Mouse (Mus musculus) heart, embryonic 12.5 days (tissue): ENCODE data around the gene Lrrc56. TPM values are rescaled to one million over a fixed set of nuclear protein-coding genes. Genes with fewer than 3 reads are reported as not detected.

Experiments
- ATAC-seq: fragments of 200-750 bp; cut with Nextera tagmentation; 2 replicates; pipeline ENCODE4 v1.8.0; 2017; ENCODE audit warnings: moderate TSS enrichment, moderate library complexity; ENCODE audit not compliant: insufficient number of reproducible peaks, low FRiP score
- H3K27ac ChIP-seq: fragments of 300-500 bp; sonication (generic); 2 replicates; pipeline ENCODE4 v1.5.1; 2016; ENCODE audit warnings: mild to moderate bottlenecking, moderate library complexity; ENCODE audit not compliant: poor library complexity, severe bottlenecking
- H3K27me3 ChIP-seq: fragments of 300-500 bp; sonication (generic); replicated peaks from 2 replicates; pipeline ENCODE4 v1.6.1; 2016; ENCODE audit warnings: mild to moderate bottlenecking, moderate library complexity
- H3K36me3 ChIP-seq: fragments of 300-500 bp; sonication (generic); 2 replicates; pipeline ENCODE4 v1.6.1; 2016; ENCODE audit warnings: mild to moderate bottlenecking, moderate library complexity
- H3K4me1 ChIP-seq: fragments of 300-500 bp; sonication (generic); replicated peaks from 2 replicates; pipeline ENCODE4 v1.6.1; 2016; ENCODE audit warnings: mild to moderate bottlenecking
- H3K4me2 ChIP-seq: fragments of 300-500 bp; sonication (generic); 2 replicates; pipeline ENCODE4 v1.6.1; 2016; ENCODE audit warnings: mild to moderate bottlenecking, moderate library complexity
- H3K4me3 ChIP-seq: fragments of 300-500 bp; sonication (generic); 2 replicates; pipeline ENCODE4 v1.5.1; 2016; ENCODE audit warnings: mild to moderate bottlenecking
- H3K9ac ChIP-seq: fragments of 300-500 bp; sonication (generic); 2 replicates; pipeline ENCODE4 v1.6.1; 2016; ENCODE audit warnings: mild to moderate bottlenecking, moderate library complexity
- H3K9me3 ChIP-seq: fragments of 300-500 bp; sonication (generic); replicated peaks from 2 replicates; pipeline ENCODE4 v1.6.1; 2016; ENCODE audit warnings: mild to moderate bottlenecking, moderate library complexity
- WGBS: fragments of 180-500 bp; shearing (Covaris S2); methylation state at CpG from one replicate; pipeline ENCODE4 v1.1.7; 2016; 5-methylcytosine and 5-hydroxymethylcytosine counted together
- polyA plus RNA-seq: library from polyadenylated mRNA; unstranded; fragments of >200 nt; fragmentation: Nextera tagmentation; extraction: Ambion mirVana; gene quantifications from 2 replicates; pipeline ENCODE4 v1.2.1, GENCODE M21; 2016

The Lrrc56 gene
- 2.5 and 3.5 TPM in 2 replicates for polyA plus RNA-seq

DNA sequence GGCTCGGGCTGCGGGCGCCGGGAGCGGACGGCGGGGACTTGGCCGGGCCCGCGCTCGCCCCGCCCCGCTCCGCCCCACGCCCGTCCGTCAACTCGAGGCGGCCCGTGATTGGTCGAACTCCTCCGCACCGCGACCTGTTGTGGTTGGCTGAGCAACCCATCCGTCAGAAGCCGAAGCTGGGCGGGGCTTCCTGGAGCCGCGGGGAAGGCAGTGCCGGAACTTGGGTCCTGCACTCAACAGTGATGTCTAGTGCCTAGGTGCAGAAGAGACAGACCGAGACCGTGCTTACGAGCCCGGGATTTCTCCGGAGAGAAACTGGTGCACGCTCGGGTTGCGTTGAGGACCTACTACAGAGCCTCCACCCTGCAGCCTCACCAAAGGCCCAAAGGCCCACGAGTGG is at the start of gene Lrrc56, which contains the start of gene Hras:
TSS of gene Lrrc56 (plus strand) at position 210 of the 400 bp plus-strand sequence.
TSS of gene Hras (minus strand) at position 58 of the 400 bp plus-strand sequence.
- H3K9me3 ChIP-seq = no peaks in the 10 kb centered on the region
- peak; percentile 97 for ATAC-seq
- peak within 1 kb of the TSS; percentile 78 for H3K27ac ChIP-seq
- H3K4me2 ChIP-seq = peak within 1 kb of the TSS; percentile 93
- H3K27me3 ChIP-seq = no peaks in the 10 kb centered on the region
- H3K4me3 ChIP-seq = peak within 1 kb of the TSS; percentile 89
- 0% methylated on average over 29 of the region's 39 CpGs for WGBS
- H3K9ac ChIP-seq = peak within 1 kb of the TSS; percentile 98
- peaks cover 34% of the 10 kb centered on the region for H3K36me3 ChIP-seq
- H3K4me1 ChIP-seq = peaks cover 34% of the 10 kb centered on the region

DNA sequence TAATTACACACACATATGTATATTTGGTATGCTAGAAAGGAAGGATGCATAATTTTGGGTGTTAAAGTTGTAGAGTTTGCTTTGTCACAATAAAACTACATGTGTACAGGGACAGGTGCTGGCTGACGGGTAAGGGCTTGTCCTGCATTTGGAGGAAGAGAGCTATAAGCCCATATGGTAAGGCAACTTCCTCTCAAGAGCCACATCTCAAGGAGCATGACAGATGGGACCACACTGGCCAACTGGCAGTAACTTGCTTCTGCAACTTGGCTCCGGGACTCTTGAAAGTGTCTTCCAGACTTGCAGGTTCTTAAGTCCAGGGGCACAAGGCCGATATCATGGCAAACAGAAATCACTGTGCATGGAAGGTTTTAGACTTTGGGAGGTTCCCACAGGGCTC is 49.3 kb upstream of the Lrrc56 start:
- no peak overlapping the region for H3K27ac ChIP-seq
- H3K4me1 ChIP-seq = 0 out of 2 replicates have a peak, but pooled peaks cover 15% of the 10 kb centered on the region
- no peak overlapping the region for H3K9ac ChIP-seq
- H3K9me3 ChIP-seq = no peaks in the 10 kb centered on the region
- peaks cover 64% of the 10 kb centered on the region for H3K36me3 ChIP-seq
- WGBS = 91% methylated on average over 3 of the region's 3 CpGs
- no peak overlapping the region for H3K4me3 ChIP-seq
- no peaks in the 10 kb centered on the region for H3K27me3 ChIP-seq
- ATAC-seq = no peak
- H3K4me2 ChIP-seq = no peak overlapping the region

DNA sequence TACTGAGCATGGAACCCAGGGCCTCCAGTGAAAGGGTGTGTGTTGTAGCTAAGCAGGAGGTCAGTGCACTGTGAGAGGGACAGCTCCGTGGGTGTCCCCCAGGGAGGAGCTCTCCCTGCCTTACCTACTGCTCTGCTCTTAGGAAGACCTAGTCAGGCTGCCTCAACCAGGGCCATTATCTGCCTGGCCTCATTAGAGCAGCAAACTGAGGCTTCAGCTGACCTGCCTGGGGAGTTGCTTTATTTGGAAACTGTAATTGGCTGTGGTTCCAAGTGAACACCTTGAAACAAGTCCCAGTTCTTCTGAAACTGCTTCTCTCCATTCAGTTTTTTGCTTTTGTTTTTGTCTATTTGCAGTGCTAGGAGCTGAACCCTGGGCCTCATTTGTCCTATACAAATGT is 48.6 kb upstream of the Lrrc56 start:
- Histone ChIP-seq H3K4me2 (no peak overlapping the region), H3K27me3 (no peaks in the 10 kb centered on the region), H3K9me3 (no peaks in the 10 kb centered on the region), H3K36me3 (peaks cover 56% of the 10 kb centered on the region), H3K27ac (no peak overlapping the region), H3K4me1 (0 out of 2 replicates have a peak, but pooled peaks cover 15% of the 10 kb centered on the region), H3K9ac (no peak overlapping the region), H3K4me3 (no peak overlapping the region)
- 0 out of 2 replicates have a peak, but pooled peaks have one; percentile 10 for ATAC-seq
- WGBS = 58% methylated on average over 1 of the region's 1 CpGs

DNA sequence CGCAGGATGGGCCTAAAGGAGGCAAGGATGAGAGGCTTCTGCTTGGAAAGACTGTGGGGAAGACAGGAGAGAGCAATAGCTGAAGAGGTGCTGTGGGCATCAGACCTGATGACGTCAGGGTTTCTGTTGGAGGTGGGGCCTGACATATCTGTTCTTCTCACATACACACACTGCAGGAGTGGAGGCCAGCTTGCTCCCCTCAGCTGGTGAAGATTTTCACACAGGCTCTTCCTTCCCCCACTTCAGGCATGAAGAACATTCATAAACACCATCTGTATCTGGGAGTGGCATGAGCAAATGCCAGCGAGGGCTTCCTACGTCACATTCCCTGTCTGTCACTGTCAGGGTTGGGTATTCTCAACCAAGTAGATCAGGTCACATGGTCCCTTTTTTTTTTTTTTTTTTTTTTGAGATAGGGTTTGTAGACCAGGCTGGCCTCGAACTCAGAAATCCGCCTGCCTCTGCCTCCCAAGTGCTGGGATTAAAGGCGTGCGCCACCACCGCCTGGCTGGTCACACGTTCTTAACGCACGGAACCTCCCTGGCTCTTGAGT is 47.8 kb upstream of the Lrrc56 start:
- H3K4me1 ChIP-seq = 0 out of 2 replicates have a peak, but pooled peaks cover 15% of the 10 kb centered on the region
- ATAC-seq = peak; percentile 87
- peaks cover 63% of the 10 kb centered on the region for H3K36me3 ChIP-seq
- H3K4me2 ChIP-seq = no peak overlapping the region
- H3K9me3 ChIP-seq = no peaks in the 10 kb centered on the region
- H3K27ac ChIP-seq = no peak overlapping the region
- H3K9ac ChIP-seq = no peak overlapping the region
- 87% methylated on average over 12 of the region's 12 CpGs for WGBS
- H3K27me3 ChIP-seq = no peaks in the 10 kb centered on the region
- H3K4me3 ChIP-seq = no peak overlapping the region

DNA sequence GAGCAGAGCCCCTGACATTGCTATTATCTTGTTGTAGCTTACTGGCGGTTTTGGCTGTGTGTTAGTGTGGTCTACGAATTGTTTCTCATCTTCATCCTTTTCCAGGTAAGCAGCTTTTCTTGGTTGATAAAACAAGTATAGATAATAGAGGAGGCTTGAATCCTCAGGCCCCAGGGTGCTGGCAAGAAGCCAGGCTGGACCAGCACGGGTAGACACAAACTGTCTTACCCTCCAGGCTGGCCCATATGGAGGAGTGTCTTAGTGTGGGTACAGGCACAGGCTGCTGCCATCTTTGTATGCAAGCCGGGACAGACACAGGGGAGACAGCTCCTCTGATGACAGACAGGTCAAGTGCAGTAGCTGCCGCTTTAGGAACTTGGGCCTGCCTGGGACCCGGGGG is 46.9 kb upstream of the Lrrc56 start:
- 65% methylated on average over 6 of the region's 6 CpGs for WGBS
- H3K36me3 ChIP-seq = peaks cover 71% of the 10 kb centered on the region
- H3K4me3 ChIP-seq = no peak overlapping the region
- H3K9me3 ChIP-seq = no peaks in the 10 kb centered on the region
- no peak for ATAC-seq
- H3K27ac ChIP-seq = no peak overlapping the region
- no peaks in the 10 kb centered on the region for H3K27me3 ChIP-seq
- H3K4me1 ChIP-seq = 0 out of 2 replicates have a peak, but pooled peaks cover 15% of the 10 kb centered on the region
- H3K4me2 ChIP-seq = no peak overlapping the region
- no peak overlapping the region for H3K9ac ChIP-seq

DNA sequence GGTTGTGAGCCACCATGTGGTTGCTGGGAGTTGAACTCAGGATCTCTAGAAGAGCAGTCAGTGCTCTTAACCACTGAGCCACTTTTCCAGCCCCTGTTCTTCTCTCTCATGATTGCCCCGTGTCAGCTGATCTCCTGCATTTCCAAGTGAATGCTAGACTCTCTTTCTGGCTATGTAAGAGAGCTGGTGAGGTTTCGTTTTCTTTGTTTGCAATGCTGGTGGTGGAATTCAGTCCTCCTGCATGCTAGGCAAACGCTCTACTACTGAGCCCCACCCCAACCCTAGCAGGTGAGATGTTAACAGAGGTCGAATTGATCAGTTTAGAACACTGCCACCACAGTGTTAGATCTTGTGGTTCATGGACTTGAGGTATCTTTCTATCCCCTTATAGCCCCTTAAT is 45.3 kb upstream of the Lrrc56 start:
- ATAC-seq = no peak
- H3K4me1 ChIP-seq = 0 out of 2 replicates have a peak, but pooled peaks cover 10% of the 10 kb centered on the region
- H3K4me3 ChIP-seq = no peak overlapping the region
- 77% methylated on average over 4 of the region's 4 CpGs for WGBS
- peaks cover 71% of the 10 kb centered on the region for H3K36me3 ChIP-seq
- no peak overlapping the region for H3K4me2 ChIP-seq
- no peak overlapping the region for H3K27ac ChIP-seq
- H3K9me3 ChIP-seq = no peaks in the 10 kb centered on the region
- no peaks in the 10 kb centered on the region for H3K27me3 ChIP-seq
- no peak overlapping the region for H3K9ac ChIP-seq

DNA sequence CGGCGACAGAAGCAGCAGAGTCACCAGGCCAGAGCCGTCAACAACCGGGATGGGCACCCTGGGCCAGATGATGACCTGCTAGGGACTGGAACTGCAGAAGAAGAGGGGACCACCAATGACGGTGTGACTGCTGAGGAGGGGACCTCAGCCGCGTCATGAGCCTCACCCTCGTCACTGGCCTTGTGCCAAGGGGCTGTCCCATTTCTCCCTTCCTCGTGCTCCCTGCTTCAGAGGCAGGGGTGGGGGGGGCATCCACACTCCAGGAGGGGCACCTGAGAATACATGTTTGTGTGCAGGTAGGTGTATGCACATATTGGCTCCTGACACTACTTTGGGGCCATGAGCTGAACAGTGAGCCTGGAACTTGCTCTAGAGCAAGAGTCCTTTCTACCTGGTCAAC is 38.6 kb upstream of the Lrrc56 start:
- Histone ChIP-seq H3K9ac (no peak overlapping the region), H3K9me3 (peaks cover 3% of the 10 kb centered on the region; the same call in 1 of the 2 replicates), H3K27ac (no peak overlapping the region), H3K36me3 (peaks cover 72% of the 10 kb centered on the region), H3K4me2 (no peak overlapping the region), H3K4me1 (no peaks in the 10 kb centered on the region), H3K4me3 (no peak overlapping the region), H3K27me3 (no peaks in the 10 kb centered on the region)
- 92% methylated on average over 9 of the region's 9 CpGs for WGBS
- 0 out of 2 replicates have a peak, but pooled peaks have one; percentile 45 for ATAC-seq

DNA sequence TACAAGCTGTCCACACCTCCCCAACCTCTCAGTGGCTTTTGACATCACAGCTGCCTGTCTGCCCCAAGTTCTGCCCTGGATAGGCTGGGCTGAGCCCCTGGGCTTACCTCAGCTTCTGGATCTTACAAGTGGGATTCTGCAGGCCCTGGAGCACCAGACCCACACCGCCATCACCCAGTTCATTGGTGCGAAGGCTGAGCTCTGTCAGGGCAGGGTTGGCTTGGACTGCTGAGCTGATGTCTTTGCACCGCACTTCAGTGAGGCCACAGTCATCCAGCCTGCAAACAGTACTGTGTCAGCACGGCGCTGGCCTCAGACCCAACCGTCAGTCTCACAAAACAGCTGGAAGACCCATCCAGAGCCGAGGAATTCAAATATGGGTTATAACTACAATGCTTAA is 29.6 kb upstream of the Lrrc56 start:
- H3K4me1 ChIP-seq = peaks cover 23% of the 10 kb centered on the region
- H3K9me3 ChIP-seq = no peaks in the 10 kb centered on the region
- no peak overlapping the region for H3K9ac ChIP-seq
- H3K36me3 ChIP-seq = peaks cover 62% of the 10 kb centered on the region
- no peak for ATAC-seq
- 89% methylated on average over 7 of the region's 7 CpGs for WGBS
- H3K4me3 ChIP-seq = no peak overlapping the region
- no peaks in the 10 kb centered on the region for H3K27me3 ChIP-seq
- H3K27ac ChIP-seq = no peak overlapping the region
- no peak overlapping the region for H3K4me2 ChIP-seq

DNA sequence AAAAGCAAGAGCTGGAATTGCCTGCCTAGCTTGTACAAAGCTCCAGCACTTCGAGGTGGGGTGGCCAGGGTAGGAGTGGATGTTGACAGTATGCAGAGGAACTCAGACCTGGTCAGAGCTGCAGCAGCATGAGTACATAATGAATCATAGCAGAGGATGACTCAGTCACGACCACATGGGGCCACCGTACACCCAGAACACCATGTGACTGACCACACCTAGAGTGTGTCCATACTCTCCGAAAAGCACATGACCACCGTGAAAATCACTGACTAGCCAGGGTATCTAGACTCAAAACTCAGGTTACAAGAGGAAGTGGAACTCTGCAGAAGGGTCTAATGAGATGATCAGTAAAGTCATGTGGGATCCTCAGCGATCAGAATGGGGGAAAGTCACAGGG is 29.1 kb upstream of the Lrrc56 start:
- no peak overlapping the region for H3K27ac ChIP-seq

DNA sequence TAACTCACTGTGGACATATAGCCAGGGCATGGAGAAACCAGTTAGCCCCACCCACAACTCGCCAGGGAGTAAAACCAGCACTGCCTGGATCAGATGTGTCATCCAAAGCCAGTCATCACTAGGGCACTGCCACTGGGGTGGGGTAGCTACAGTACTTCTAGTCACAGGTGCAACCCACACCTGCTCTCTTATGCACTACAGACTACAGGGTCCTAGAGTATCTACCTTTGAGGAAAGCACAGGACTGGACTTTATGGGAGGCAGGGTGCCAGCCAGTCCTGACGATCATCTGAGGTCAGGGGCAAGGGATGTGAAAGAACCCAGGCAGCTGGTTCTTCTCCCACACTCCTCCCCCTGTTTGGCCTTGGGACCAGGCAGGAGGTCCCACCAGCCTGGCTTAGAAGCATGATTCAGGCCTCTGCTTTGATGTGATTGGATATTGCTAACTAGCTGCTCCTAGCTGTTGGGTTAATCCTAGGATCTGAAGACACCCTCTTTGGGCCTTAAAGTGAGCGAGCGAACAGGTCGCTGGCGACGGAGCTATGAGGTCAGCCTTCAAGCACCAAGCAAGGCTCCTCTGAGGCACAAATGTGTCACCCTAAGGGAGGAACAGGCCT is 25.9 kb upstream of the Lrrc56 start:
- WGBS = 14% methylated on average over 7 of the region's 7 CpGs
- no peaks in the 10 kb centered on the region for H3K27me3 ChIP-seq
- no peak for ATAC-seq
- peak overlapping the region; percentile 76 for H3K4me2 ChIP-seq
- H3K9me3 ChIP-seq = no peaks in the 10 kb centered on the region
- peak overlapping the region; percentile 57 for H3K4me3 ChIP-seq
- peaks cover 27% of the 10 kb centered on the region for H3K36me3 ChIP-seq
- peak overlapping the region; percentile 76 for H3K9ac ChIP-seq
- H3K4me1 ChIP-seq = peaks cover 25% of the 10 kb centered on the region
- H3K27ac ChIP-seq = 0 out of 2 replicates have a peak overlapping the region, but pooled peaks have one; percentile 31

More for the DNA sequence above, 29.1 kb upstream of the Lrrc56 start:
- 81% methylated on average over 6 of the region's 6 CpGs for WGBS
- H3K4me3 ChIP-seq = no peak overlapping the region
- H3K9me3 ChIP-seq = no peaks in the 10 kb centered on the region
- no peaks in the 10 kb centered on the region for H3K27me3 ChIP-seq
- H3K9ac ChIP-seq = no peak overlapping the region
- no peak overlapping the region for H3K4me2 ChIP-seq
- peaks cover 57% of the 10 kb centered on the region for H3K36me3 ChIP-seq
- ATAC-seq = no peak; the same call in 1 of the 2 replicates
- H3K4me1 ChIP-seq = peaks cover 23% of the 10 kb centered on the region

DNA sequence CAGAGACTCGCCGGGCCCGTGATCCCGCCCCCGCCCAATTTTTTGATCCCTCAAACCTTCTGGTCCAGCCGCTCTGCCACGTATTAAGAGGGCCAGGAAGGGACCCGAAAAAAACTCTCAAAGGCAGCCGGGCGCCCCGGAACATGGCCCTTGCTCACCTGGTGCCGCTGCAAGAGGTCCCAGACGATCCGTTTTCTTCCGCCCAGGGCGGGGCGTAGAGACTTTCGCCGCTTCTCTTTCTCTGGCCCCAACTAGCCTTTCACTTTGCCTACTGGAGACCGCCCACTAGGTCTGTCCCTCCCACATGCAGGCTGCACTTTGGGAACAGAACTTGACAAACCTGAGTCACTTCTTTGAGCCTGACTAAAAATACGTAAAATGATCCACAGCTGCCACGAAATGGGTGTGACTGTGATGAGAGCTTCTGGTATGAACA is 25.4 kb upstream of the Lrrc56 start:
- Histone ChIP-seq H3K9me3 (no peaks in the 10 kb centered on the region), H3K9ac (peak overlapping the region; percentile 76), H3K27me3 (no peaks in the 10 kb centered on the region), H3K36me3 (peaks cover 22% of the 10 kb centered on the region), H3K4me2 (peak overlapping the region; percentile 76), H3K27ac (peak overlapping the region; percentile 31; the same call in 1 of the 2 replicates), H3K4me3 (peak overlapping the region; percentile 57), H3K4me1 (peaks cover 30% of the 10 kb centered on the region)
- under 1% methylated on average over 22 of the region's 22 CpGs for WGBS
- ATAC-seq = peak; percentile 57
